Mouse (Mus musculus) embryonic facial prominence, embryonic 13.5 days (tissue): ENCODE measurements around the gene Olfr279. TPM values are rescaled to one million over a fixed set of nuclear protein-coding genes. Genes with fewer than 3 reads are reported as not detected.

ENCODE experiments used
- ATAC-seq: fragments of 200-750 bp; cut with Nextera tagmentation; 2 replicates; pipeline ENCODE4 v1.8.0; 2017; ENCODE audit warnings: low read depth; ENCODE audit not compliant: insufficient number of reproducible peaks, insufficient read depth, low FRiP score, low TSS enrichment
- H3K27ac ChIP-seq: fragments of 300-500 bp; sonication (generic); 2 replicates; pipeline ENCODE4 v1.5.1; 2015; ENCODE audit warnings: moderate library complexity, mild to moderate bottlenecking, inconsistent platforms
- H3K27me3 ChIP-seq: fragments of 300-500 bp; sonication (generic); 2 replicates; pipeline ENCODE4 v1.6.1; 2015; ENCODE audit warnings: mild to moderate bottlenecking, inconsistent platforms
- H3K36me3 ChIP-seq: fragments of 300-500 bp; sonication (generic); 2 replicates; pipeline ENCODE4 v1.6.1; 2015; ENCODE audit warnings: mild to moderate bottlenecking, inconsistent platforms
- H3K4me1 ChIP-seq: fragments of 300-500 bp; sonication (generic); 2 replicates; pipeline ENCODE4 v1.6.1; 2015; ENCODE audit warnings: inconsistent platforms
- H3K4me2 ChIP-seq: fragments of 300-500 bp; sonication (generic); 2 replicates; pipeline ENCODE4 v1.6.1; 2015; ENCODE audit warnings: moderate library complexity, mild to moderate bottlenecking, inconsistent platforms
- H3K4me3 ChIP-seq: fragments of 300-500 bp; sonication (generic); 2 replicates; pipeline ENCODE4 v1.5.1; 2015; ENCODE audit warnings: mild to moderate bottlenecking, inconsistent platforms
- H3K9ac ChIP-seq: fragments of 300-500 bp; sonication (generic); 2 replicates; pipeline ENCODE4 v1.6.1; 2015; ENCODE audit warnings: mild to moderate bottlenecking, inconsistent platforms
- H3K9me3 ChIP-seq: fragments of 300-500 bp; sonication (generic); 2 replicates; pipeline ENCODE4 v1.6.1; 2016; ENCODE audit warnings: inconsistent platforms
- WGBS: fragments of 180-500 bp; shearing (Covaris S2); methylation state at CpG from one replicate; pipeline ENCODE4 v1.1.7; 2015; ENCODE audit warnings: mixed read lengths; 5-methylcytosine and 5-hydroxymethylcytosine counted together
- polyA plus RNA-seq: library from polyadenylated mRNA; unstranded; fragments of >200 nt; fragmentation: Nextera tagmentation; extraction: Ambion mirVana; gene quantifications from 2 replicates; pipeline ENCODE4 v1.2.1, GENCODE M21; 2015

Olfr279 gene
- not detected in 2 replicates for polyA plus RNA-seq

GRCm38 (mm10) chr15:98492102-98492501, at the start of gene Olfr279:
Gene Olfr279, plus strand, starts transcription at chr15:98492402.
- H3K27me3 ChIP-seq: no peaks in the 10 kb centered on the region
- H3K9me3 ChIP-seq: no peaks in the 10 kb centered on the region
- no peaks in the 10 kb centered on the region for H3K36me3 ChIP-seq
- ATAC-seq: no peak
- no peak within 1 kb of the TSS for H3K27ac ChIP-seq
- no peak within 1 kb of the TSS for H3K9ac ChIP-seq
- H3K4me3 ChIP-seq: no peak within 1 kb of the TSS
- no peaks in the 10 kb centered on the region for H3K4me1 ChIP-seq
- WGBS: 32% methylated on average over 4 of the region's 4 CpGs
- no peak within 1 kb of the TSS for H3K4me2 ChIP-seq

GRCm38 (mm10) chr15:98444561-98444960, 47.6 kb upstream of the Olfr279 start:
- H3K4me2 ChIP-seq: no peak overlapping the region
- H3K27me3 ChIP-seq: no peaks in the 10 kb centered on the region
- no peak overlapping the region for H3K4me3 ChIP-seq
- no peak overlapping the region for H3K9ac ChIP-seq
- no peaks in the 10 kb centered on the region for H3K4me1 ChIP-seq
- H3K9me3 ChIP-seq: no peaks in the 10 kb centered on the region
- no peaks in the 10 kb centered on the region for H3K36me3 ChIP-seq
- WGBS: 78% methylated on average over 3 of the region's 3 CpGs
- H3K27ac ChIP-seq: no peak overlapping the region
- no peak for ATAC-seq

GRCm38 (mm10) chr15:98448521-98448920, 43.7 kb upstream of the Olfr279 start:
- Histone ChIP-seq H3K27me3 (no peaks in the 10 kb centered on the region), H3K4me3 (no peak overlapping the region), H3K4me2 (no peak overlapping the region), H3K36me3 (no peaks in the 10 kb centered on the region), H3K9me3 (no peaks in the 10 kb centered on the region), H3K27ac (no peak overlapping the region), H3K4me1 (no peaks in the 10 kb centered on the region), H3K9ac (no peak overlapping the region)
- no peak for ATAC-seq
- 65% methylated on average over 4 of the region's 4 CpGs for WGBS

- 88% methylated on average over 7 of the region's 7 CpGs for WGBS
- no peak for ATAC-seq
- no peaks in the 10 kb centered on the region for H3K27me3 ChIP-seq
- no peak within 1 kb of the TSS for H3K4me2 ChIP-seq
- H3K4me1 ChIP-seq: no peaks in the 10 kb centered on the region
- H3K36me3 ChIP-seq: no peaks in the 10 kb centered on the region
- H3K27ac ChIP-seq: no peak within 1 kb of the TSS
- H3K4me3 ChIP-seq: no peak within 1 kb of the TSS
- no peaks in the 10 kb centered on the region for H3K9me3 ChIP-seq
- no peak within 1 kb of the TSS for H3K9ac ChIP-seq
Measured at GRCm38 (mm10) chr15:98452288-98452687, 39.9 kb upstream of the Olfr279 start, which contains the start of gene Olfr281. Gene Olfr281, plus strand, starts transcription at chr15:98452588.

- H3K36me3 ChIP-seq: no peaks in the 10 kb centered on the region
- no peak within 1 kb of the TSS for H3K27ac ChIP-seq
- ATAC-seq: no peak
- no peaks in the 10 kb centered on the region for H3K27me3 ChIP-seq
- no peaks in the 10 kb centered on the region for H3K4me1 ChIP-seq
- H3K9ac ChIP-seq: no peak within 1 kb of the TSS
- H3K4me3 ChIP-seq: no peak within 1 kb of the TSS
- H3K9me3 ChIP-seq: no peaks in the 10 kb centered on the region
- no peak within 1 kb of the TSS for H3K4me2 ChIP-seq
- WGBS: 83% methylated on average over 4 of the region's 4 CpGs
Measured at GRCm38 (mm10) chr15:98469596-98469995, 22.6 kb upstream of the Olfr279 start, which contains the start of gene OR5BS1P. Gene OR5BS1P, plus strand, starts transcription at chr15:98469896.

GRCm38 (mm10) chr15:98471539-98471938, 20.7 kb upstream of the Olfr279 start:
- Histone ChIP-seq H3K36me3 (no peaks in the 10 kb centered on the region), H3K4me2 (no peak overlapping the region), H3K9ac (no peak overlapping the region), H3K27ac (no peak overlapping the region), H3K4me1 (no peaks in the 10 kb centered on the region), H3K27me3 (no peaks in the 10 kb centered on the region), H3K4me3 (no peak overlapping the region), H3K9me3 (no peaks in the 10 kb centered on the region)
- ATAC-seq: no peak
- 91% methylated on average over 13 of the region's 13 CpGs for whole genome bisulfite sequencing

- Histone ChIP-seq H3K27me3 (no peaks in the 10 kb centered on the region), H3K4me1 (no peaks in the 10 kb centered on the region), H3K27ac (no peak overlapping the region), H3K4me3 (no peak overlapping the region), H3K9me3 (no peaks in the 10 kb centered on the region), H3K9ac (no peak overlapping the region), H3K36me3 (no peaks in the 10 kb centered on the region), H3K4me2 (no peak overlapping the region)
- 78% methylated on average over 10 of the region's 10 CpGs for WGBS
- ATAC-seq: no peak
Measured at GRCm38 (mm10) chr15:98474958-98475357, 17.2 kb upstream of the Olfr279 start.

- Histone ChIP-seq H3K4me1 (no peaks in the 10 kb centered on the region), H3K27me3 (no peaks in the 10 kb centered on the region), H3K4me2 (no peak overlapping the region), H3K4me3 (no peak overlapping the region), H3K9ac (no peak overlapping the region), H3K9me3 (no peaks in the 10 kb centered on the region), H3K27ac (no peak overlapping the region), H3K36me3 (no peaks in the 10 kb centered on the region)
- WGBS: 52% methylated on average over 10 of the region's 10 CpGs
- no peak for ATAC-seq
Measured at GRCm38 (mm10) chr15:98475382-98475781, 16.8 kb upstream of the Olfr279 start.

GRCm38 (mm10) chr15:98476281-98476680, 15.9 kb upstream of the Olfr279 start:
- Histone ChIP-seq H3K27ac (no peak overlapping the region), H3K4me2 (no peak overlapping the region), H3K9ac (no peak overlapping the region), H3K4me3 (no peak overlapping the region), H3K36me3 (no peaks in the 10 kb centered on the region), H3K4me1 (no peaks in the 10 kb centered on the region), H3K27me3 (no peaks in the 10 kb centered on the region), H3K9me3 (no peaks in the 10 kb centered on the region)
- no peak for ATAC-seq
- 84% methylated on average over 5 of the region's 5 CpGs for WGBS

- Histone ChIP-seq H3K4me1 (0 out of 2 replicates have a peak, but pooled peaks cover 2% of the 10 kb centered on the region), H3K36me3 (no peaks in the 10 kb centered on the region), H3K27ac (no peak overlapping the region), H3K9ac (no peak overlapping the region), H3K9me3 (no peaks in the 10 kb centered on the region), H3K4me3 (no peak overlapping the region), H3K4me2 (no peak overlapping the region), H3K27me3 (no peaks in the 10 kb centered on the region)
- no peak for ATAC-seq
- WGBS: 76% methylated on average over 7 of the region's 7 CpGs
Measured at GRCm38 (mm10) chr15:98479568-98480102, 12.6 kb upstream of the Olfr279 start.

GRCm38 (mm10) chr15:98482701-98483100, 9.5 kb upstream of the Olfr279 start, which contains the start of gene Lalba:
Gene Lalba, minus strand, starts transcription at chr15:98482721.
- ATAC-seq: no peak
- Histone ChIP-seq H3K4me2 (no peak within 1 kb of the TSS), H3K27me3 (no peaks in the 10 kb centered on the region), H3K4me3 (no peak within 1 kb of the TSS), H3K36me3 (no peaks in the 10 kb centered on the region), H3K9me3 (no peaks in the 10 kb centered on the region), H3K9ac (no peak within 1 kb of the TSS), H3K27ac (no peak within 1 kb of the TSS), H3K4me1 (0 out of 2 replicates have a peak, but pooled peaks cover 2% of the 10 kb centered on the region)
- WGBS: 60% methylated on average over 3 of the region's 3 CpGs
